Mouse (Mus musculus): ENCODE measurements around the gene Rnft2. TPM values are rescaled to one million over a fixed set of nuclear protein-coding genes. Genes with fewer than 3 reads are reported as not detected.
A peak's percentile ranks its signal among the peaks of the same experiment; 100 is the strongest.

Rnft2 gene
- polyA plus RNA-seq, 1 experiment = 7.8 TPM

- TF ChIP-seq EP300 (IDR thresholded peaks at IDR 0.05; ENCODE audit: insufficient read depth, low read depth, low read length) = no peak
- no peak for TF ChIP-seq POLR2A (IDR thresholded peaks at IDR 0.05; ENCODE audit: insufficient read depth, low read length)
- TF ChIP-seq CTCF (IDR thresholded peaks at IDR 0.05; ENCODE audit: low read depth, low read length) = peak; percentile 72
- peak overlapping the region; percentile 20 for H3K9ac ChIP-seq (ENCODE audit: low read depth, poor library complexity, severe bottlenecking)
- H3K9me3 ChIP-seq (replicated peaks; ENCODE audit: control insufficient read depth, insufficient read depth, low read length, poor library complexity, severe bottlenecking) = 0 out of 2 replicates have a peak, but pooled peaks cover 2% of the 10 kb centered on the region
- no peaks in the 10 kb centered on the region for H3K36me3 ChIP-seq (ENCODE audit: control insufficient read depth, insufficient read depth, low read length, poor library complexity, severe bottlenecking)
- peaks cover 10% of the 10 kb centered on the region for H3K27me3 ChIP-seq (ENCODE audit: control insufficient read depth, insufficient read depth, low read length, poor library complexity, severe bottlenecking)
- H3K4me3 ChIP-seq (ENCODE audit: low read depth, low read length) = peak overlapping the region; percentile 34
- no peak overlapping the region for H3K27ac ChIP-seq (ENCODE audit: insufficient read depth, low read length)
- H3K4me1 ChIP-seq (ENCODE audit: control insufficient read depth, insufficient read depth, low read length) = no peaks in the 10 kb centered on the region
Measured at GRCm38 (mm10) chr5:118175137-118175536, 69.8 kb downstream of the Rnft2 start.

- Histone ChIP-seq H3K27ac (ENCODE audit: insufficient read depth, low read length) (no peak overlapping the region), H3K9me3 (replicated peaks; ENCODE audit: control insufficient read depth, insufficient read depth, low read length, poor library complexity, severe bottlenecking) (0 out of 2 replicates have a peak, but pooled peaks cover 2% of the 10 kb centered on the region), H3K4me1 (ENCODE audit: control insufficient read depth, insufficient read depth, low read length) (no peaks in the 10 kb centered on the region), H3K27me3 (ENCODE audit: control insufficient read depth, insufficient read depth, low read length, poor library complexity, severe bottlenecking) (peaks cover 16% of the 10 kb centered on the region), H3K36me3 (ENCODE audit: control insufficient read depth, insufficient read depth, low read length, poor library complexity, severe bottlenecking) (no peaks in the 10 kb centered on the region), H3K4me3 (ENCODE audit: low read depth, low read length) (peak overlapping the region; percentile 34), H3K9ac (ENCODE audit: low read depth, poor library complexity, severe bottlenecking) (peak overlapping the region; percentile 20)
- TF ChIP-seq POLR2A (IDR thresholded peaks at IDR 0.05; ENCODE audit: insufficient read depth, low read length) (no peak), EP300 (IDR thresholded peaks at IDR 0.05; ENCODE audit: insufficient read depth, low read depth, low read length) (peak; percentile 50; the same call in 1 of the 2 replicates)
Measured at GRCm38 (mm10) chr5:118174310-118175009, 70.5 kb downstream of the Rnft2 start.

- no peaks in the 10 kb centered on the region for H3K36me3 ChIP-seq (ENCODE audit: control insufficient read depth, insufficient read depth, low read length, poor library complexity, severe bottlenecking)
- peak overlapping the region; percentile 30; the same call in 1 of the 2 replicates for H3K9ac ChIP-seq (ENCODE audit: low read depth, poor library complexity, severe bottlenecking)
- H3K9me3 ChIP-seq (replicated peaks; ENCODE audit: control insufficient read depth, insufficient read depth, low read length, poor library complexity, severe bottlenecking) = 0 out of 2 replicates have a peak, but pooled peaks cover 2% of the 10 kb centered on the region
- TF ChIP-seq EP300 (IDR thresholded peaks at IDR 0.05; ENCODE audit: insufficient read depth, low read depth, low read length) (no peak), POLR2A (IDR thresholded peaks at IDR 0.05; ENCODE audit: insufficient read depth, low read length) (no peak), CTCF (IDR thresholded peaks at IDR 0.05; ENCODE audit: low read depth, low read length) (no peak)
- H3K27me3 ChIP-seq (ENCODE audit: control insufficient read depth, insufficient read depth, low read length, poor library complexity, severe bottlenecking) = peaks cover 16% of the 10 kb centered on the region
- H3K4me1 ChIP-seq (ENCODE audit: control insufficient read depth, insufficient read depth, low read length) = no peaks in the 10 kb centered on the region
- H3K27ac ChIP-seq (ENCODE audit: insufficient read depth, low read length) = no peak overlapping the region
- peak overlapping the region; percentile 41 for H3K4me3 ChIP-seq (ENCODE audit: low read depth, low read length)
Measured at GRCm38 (mm10) chr5:118172078-118172723, 72.7 kb downstream of the Rnft2 start.

- Histone ChIP-seq H3K36me3 (ENCODE audit: control insufficient read depth, insufficient read depth, low read length, poor library complexity, severe bottlenecking) (no peaks in the 10 kb centered on the region), H3K9me3 (replicated peaks; ENCODE audit: control insufficient read depth, insufficient read depth, low read length, poor library complexity, severe bottlenecking) (0 out of 2 replicates have a peak, but pooled peaks cover 2% of the 10 kb centered on the region), H3K27ac (ENCODE audit: insufficient read depth, low read length) (no peak overlapping the region), H3K4me3 (ENCODE audit: low read depth, low read length) (peak overlapping the region; percentile 41), H3K27me3 (ENCODE audit: control insufficient read depth, insufficient read depth, low read length, poor library complexity, severe bottlenecking) (peaks cover 16% of the 10 kb centered on the region), H3K9ac (ENCODE audit: low read depth, poor library complexity, severe bottlenecking) (peak overlapping the region; percentile 30; the same call in 1 of the 2 replicates), H3K4me1 (ENCODE audit: control insufficient read depth, insufficient read depth, low read length) (no peaks in the 10 kb centered on the region)
- TF ChIP-seq EP300 (IDR thresholded peaks at IDR 0.05; ENCODE audit: insufficient read depth, low read depth, low read length) = no peak
- TF ChIP-seq POLR2A (IDR thresholded peaks at IDR 0.05; ENCODE audit: insufficient read depth, low read length) = no peak
- TF ChIP-seq CTCF (IDR thresholded peaks at IDR 0.05; ENCODE audit: low read depth, low read length) = no peak
Measured at GRCm38 (mm10) chr5:118171665-118172064, 73.3 kb downstream of the Rnft2 start.

DNA sequence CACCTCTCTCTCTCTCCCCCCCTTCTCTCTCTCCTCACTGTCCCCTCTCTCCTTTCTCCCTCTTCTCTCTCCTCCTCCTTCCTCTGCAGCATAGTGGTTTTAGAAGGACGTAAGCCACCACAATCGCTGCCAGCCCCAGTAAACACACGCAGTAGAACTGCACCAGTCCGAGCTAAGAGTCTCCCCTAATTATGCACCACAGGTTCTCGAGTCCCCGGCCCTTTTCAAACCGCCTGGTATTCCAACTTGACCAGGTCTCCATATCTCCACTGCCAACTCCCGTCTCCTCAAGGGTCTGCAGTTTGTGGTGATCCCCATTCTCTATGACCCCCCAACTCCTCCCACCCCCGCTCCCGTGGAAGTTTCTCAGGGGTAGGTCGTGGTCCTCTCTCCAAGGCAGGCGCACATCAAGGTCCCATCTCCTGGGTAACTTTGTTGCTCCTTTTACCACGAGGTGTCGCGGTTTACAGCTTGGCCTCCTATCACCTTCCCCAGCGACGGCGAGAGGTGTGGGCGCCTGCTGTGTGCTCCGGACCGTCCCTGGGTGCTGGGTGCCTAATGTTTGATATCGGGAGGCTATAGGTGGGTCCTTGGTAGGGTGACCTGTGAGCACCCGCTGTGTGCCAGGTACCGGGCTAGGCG is 73.9 kb downstream of the Rnft2 start:
- H3K4me1 ChIP-seq (ENCODE audit: control insufficient read depth, insufficient read depth, low read length) = no peaks in the 10 kb centered on the region

More for the DNA sequence above, 73.9 kb downstream of the Rnft2 start:
- Histone ChIP-seq H3K27me3 (ENCODE audit: control insufficient read depth, insufficient read depth, low read length, poor library complexity, severe bottlenecking) (peaks cover 16% of the 10 kb centered on the region), H3K9ac (ENCODE audit: low read depth, poor library complexity, severe bottlenecking) (no peak overlapping the region), H3K4me3 (ENCODE audit: low read depth, low read length) (peak overlapping the region; percentile 45), H3K36me3 (ENCODE audit: control insufficient read depth, insufficient read depth, low read length, poor library complexity, severe bottlenecking) (no peaks in the 10 kb centered on the region), H3K27ac (ENCODE audit: insufficient read depth, low read length) (no peak overlapping the region), H3K9me3 (replicated peaks; ENCODE audit: control insufficient read depth, insufficient read depth, low read length, poor library complexity, severe bottlenecking) (0 out of 2 replicates have a peak, but pooled peaks cover 2% of the 10 kb centered on the region)
- TF ChIP-seq POLR2A (IDR thresholded peaks at IDR 0.05; ENCODE audit: insufficient read depth, low read length) (no peak), CTCF (IDR thresholded peaks at IDR 0.05; ENCODE audit: low read depth, low read length) (peak; percentile 38), EP300 (IDR thresholded peaks at IDR 0.05; ENCODE audit: insufficient read depth, low read depth, low read length) (no peak)

Measured in ES-Bruce4 (cell line).